Mouse (Mus musculus): ENCODE measurements around the gene Me1.

DNA sequence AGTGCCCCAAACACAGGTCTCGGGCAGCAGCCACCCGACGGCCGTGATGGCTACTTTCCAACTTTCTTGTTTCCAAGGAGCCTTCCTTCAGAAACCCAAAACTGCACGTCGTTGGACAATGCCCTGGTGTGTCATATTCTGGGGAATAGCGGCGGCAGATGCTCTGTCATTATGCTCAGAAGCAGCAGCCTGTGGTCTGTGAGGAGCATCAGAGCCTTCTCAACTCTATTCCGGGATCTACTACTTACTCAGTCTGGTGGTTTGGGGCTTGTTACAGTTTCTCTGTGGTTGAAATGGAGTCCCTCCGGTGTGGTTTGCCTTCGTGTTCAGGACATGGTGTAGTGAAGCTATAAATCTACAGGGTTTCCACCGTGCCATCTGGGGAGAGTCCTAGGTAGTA, 71.7 kb downstream of the Me1 start:
- TF ChIP-seq CTCF (IDR thresholded peaks at IDR 0.05) (no peak), EP300 (IDR thresholded peaks at IDR 0.05) (no peak)

Measured in lung, postnatal 0 days (tissue).